Mouse (Mus musculus) ES-E14 (cell line): ENCODE results near the gene Zbtb3. TPM values are rescaled to one million over a fixed set of nuclear protein-coding genes. Genes with fewer than 3 reads are reported as not detected.

Source experiments
- DNase-seq: peaks from one replicate; pipeline ENCODE4 v3.0.0-alpha.2; 2013; ENCODE audit warnings: low read depth, low spot score
- H3K27ac ChIP-seq: 2 replicates; pipeline ENCODE4 v1.5.1; 2012; ENCODE audit warnings: low read depth, mild to moderate bottlenecking, low read length, moderate library complexity, mixed read lengths; ENCODE audit not compliant: poor library complexity, insufficient read depth, severe bottlenecking
- H3K36me3 ChIP-seq: 2 replicates; pipeline ENCODE4 v1.6.1; 2012; ENCODE audit warnings: mild to moderate bottlenecking, low read length, moderate library complexity, mixed read lengths; ENCODE audit not compliant: control insufficient read depth, poor library complexity, insufficient read depth, severe bottlenecking
- H3K4me1 ChIP-seq, 2 experiments: fragments of 150-350 bp in 1 of 2; sonication (generic) in 1 of 2; 2 replicates each; pipeline ENCODE4 v1.6.1; 2012; ENCODE audit warnings: low read length in 2 of 2, mild to moderate bottlenecking in 1 of 2, mixed read lengths in 1 of 2; ENCODE audit not compliant: control insufficient read depth in 2 of 2, insufficient read depth in 2 of 2, poor library complexity in 1 of 2
- H3K4me3 ChIP-seq, 2 experiments: fragments of 150-350 bp in 1 of 2; sonication (generic) in 1 of 2; 2 replicates each; pipeline ENCODE4 v1.5.1; 2012; ENCODE audit warnings: low read length in 2 of 2, low read depth in 1 of 2, mild to moderate bottlenecking in 1 of 2, mixed read lengths in 1 of 2; ENCODE audit not compliant: insufficient read depth in 1 of 2, poor library complexity in 1 of 2, severe bottlenecking in 1 of 2
- H3K9ac ChIP-seq: 2 replicates; pipeline ENCODE4 v1.6.1; 2012; ENCODE audit warnings: low read depth, mild to moderate bottlenecking, low read length, mixed read lengths; ENCODE audit not compliant: poor library complexity, insufficient read depth, severe bottlenecking
- H3K9me3 ChIP-seq: fragments of 150-350 bp; sonication (generic); 2 replicates; pipeline ENCODE4 v1.6.1; 2012; ENCODE audit warnings: low read depth, mild to moderate bottlenecking, low read length; ENCODE audit not compliant: control insufficient read depth, insufficient read depth
- CHD2 ChIP-seq: IDR thresholded peaks from 2 replicates; pipeline ENCODE4 v1.6.1; 2014; ENCODE audit warnings: mild to moderate bottlenecking, low read depth, low read length, inconsistent platforms
- HCFC1 ChIP-seq: IDR thresholded peaks from 2 replicates; pipeline ENCODE4 v1.6.1; 2012; ENCODE audit warnings: low read length, inconsistent platforms, borderline replicate concordance; ENCODE audit not compliant: insufficient read depth
- MAFK ChIP-seq: IDR thresholded peaks from 2 replicates; pipeline ENCODE4 v1.6.1; 2014; ENCODE audit warnings: mild to moderate bottlenecking, low read depth, low read length, inconsistent platforms; ENCODE audit not compliant: insufficient read depth
- ZC3H11A ChIP-seq: IDR thresholded peaks from 2 replicates; pipeline ENCODE4 v1.6.1; 2012; ENCODE audit warnings: low read depth, mild to moderate bottlenecking, inconsistent platforms, low read length, borderline replicate concordance
- ZNF384 ChIP-seq: IDR thresholded peaks from 2 replicates; pipeline ENCODE4 v1.6.1; 2012; ENCODE audit warnings: low read depth, low read length, inconsistent platforms
- in situ Hi-C, 2 experiments: fragments of 600-800 bp; cut with MboI; formaldehyde crosslinking; loops; one replicate each; pipeline ENCODE4 v1.15.1; 2025; ENCODE audit warnings: low sequenced_read_pairs in 2 of 2, inconsistent platforms in 1 of 2; ENCODE audit not compliant: unreplicated experiment in 2 of 2
- total RNA-seq: library from RNA; depleted of rRNA; stranded (reverse); fragments of 300-350 nt; gene quantifications from 2 replicates; pipeline ENCODE4 v1.2.3, GENCODE M21; 2012

Zbtb3 gene
- total RNA-seq, 1 experiment: 3.4 TPM

- peak within 1 kb of the TSS; percentile 64 to 74 for H3K4me3 ChIP-seq
- peak within 1 kb of the TSS; percentile 96 for H3K27ac ChIP-seq
- TF ChIP-seq HCFC1 (peak; percentile 71), ZNF384 (no peak), ZC3H11A (peak; percentile 99)
- peaks cover 10% of the 10 kb centered on the region for H3K36me3 ChIP-seq
- H3K4me1 ChIP-seq: peaks cover 2 to 11% of the 10 kb centered on the region in 2 experiments; a peak in 3 of 4 replicates
- in situ Hi-C loops: no loop called here
- H3K9me3 ChIP-seq: no peaks in the 10 kb centered on the region
- DNase-seq: peak; percentile 78
- peak within 1 kb of the TSS; percentile 90 for H3K9ac ChIP-seq
These were observed 35.0 kb downstream of the Zbtb3 start, which contains the start of gene Bscl2 for GRCm38 (mm10) chr19:8837251-8837791. Gene Bscl2 (plus strand): TSS chr19:8837467.

- peak overlapping the region; percentile 96; the same call in 1 of the 2 replicates for H3K27ac ChIP-seq
- in situ Hi-C loops: no loop called here
- no peaks in the 10 kb centered on the region for H3K9me3 ChIP-seq
- H3K4me1 ChIP-seq: peaks cover 2 to 11% of the 10 kb centered on the region in 2 experiments; a peak in 3 of 4 replicates
- no peak for DNase-seq
- H3K9ac ChIP-seq: peak overlapping the region; percentile 90
- H3K4me3 ChIP-seq: peak overlapping the region; percentile 64 to 74
- no peak for TF ChIP-seq ZC3H11A
- no peak for TF ChIP-seq HCFC1
- no peak for TF ChIP-seq CHD2
- TF ChIP-seq MAFK: no peak
- no peak for TF ChIP-seq ZNF384
- H3K36me3 ChIP-seq: peaks cover 2% of the 10 kb centered on the region
These were observed 35.8 kb downstream of the Zbtb3 start for GRCm38 (mm10) chr19:8838041-8838730.

- Histone ChIP-seq H3K36me3 (peaks cover 1% of the 10 kb centered on the region), H3K9me3 (no peaks in the 10 kb centered on the region), H3K9ac (peak within 1 kb of the TSS; percentile 90), H3K27ac (peak within 1 kb of the TSS; percentile 96; the same call in 1 of the 2 replicates), H3K4me3 (peak within 1 kb of the TSS; percentile 64 to 74), H3K4me1 (peaks cover 2 to 11% of the 10 kb centered on the region in 2 experiments; a peak in 3 of 4 replicates)
- in situ Hi-C loops: no loop called here
- TF ChIP-seq MAFK: peak; percentile 71
- no peak for TF ChIP-seq ZC3H11A
- TF ChIP-seq CHD2: no peak
- TF ChIP-seq ZNF384: no peak
- no peak for TF ChIP-seq HCFC1
- DNase-seq: peak; percentile 57
These were observed 37.0 kb downstream of the Zbtb3 start, which contains the start of gene Gng3 for GRCm38 (mm10) chr19:8839103-8839907. Gene Gng3 (minus strand): TSS chr19:8839194.

DNA sequence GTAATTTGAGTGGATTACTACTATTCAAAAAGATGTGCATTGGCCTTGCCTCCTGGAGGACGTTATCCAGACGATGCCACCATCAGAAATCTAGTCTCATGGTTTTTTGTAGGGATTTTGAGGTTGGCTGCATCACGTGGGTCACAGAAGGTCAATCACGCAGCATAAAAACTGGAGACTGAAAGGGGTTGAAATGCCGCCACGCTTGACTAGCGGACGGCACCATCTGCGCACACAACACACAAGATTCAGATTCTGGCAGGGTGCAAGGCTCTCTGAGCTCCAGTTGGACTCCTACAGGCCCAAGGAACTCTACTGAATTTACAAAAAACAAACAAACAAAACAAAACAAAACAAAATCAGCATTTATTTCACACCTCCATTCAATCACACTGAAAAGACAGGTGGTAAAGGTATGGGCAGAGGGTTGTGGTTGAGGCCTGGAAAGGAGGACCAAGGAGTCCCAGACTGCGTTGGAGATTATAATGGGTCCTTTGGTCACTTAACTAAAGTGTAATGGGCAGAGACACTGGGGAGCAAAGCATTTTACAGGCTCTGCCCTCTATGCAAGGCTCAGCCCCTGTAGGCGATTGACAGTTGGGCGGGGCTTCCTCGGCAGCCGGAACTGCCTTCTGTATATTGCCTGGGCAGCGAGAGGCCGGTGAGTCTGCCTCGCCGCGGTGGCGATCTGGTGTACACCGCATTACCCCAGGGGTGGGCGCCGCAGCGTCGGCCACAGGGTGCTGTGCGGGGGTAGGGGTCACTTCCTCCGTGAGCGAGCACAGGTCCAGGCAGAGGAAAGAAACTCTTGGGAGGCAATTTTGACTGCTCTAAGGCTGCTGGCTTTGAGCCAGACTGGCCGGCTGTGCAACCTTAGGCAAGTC, 37.8 kb downstream of the Zbtb3 start:
- Histone ChIP-seq H3K9me3 (no peaks in the 10 kb centered on the region), H3K27ac (no peak overlapping the region), H3K36me3 (no peaks in the 10 kb centered on the region; the same call in 1 of the 2 replicates), H3K4me1 (peaks cover 2 to 11% of the 10 kb centered on the region in 2 experiments; a peak in 3 of 4 replicates), H3K9ac (peak overlapping the region; percentile 51), H3K4me3 (peak overlapping the region; percentile 63 to 70)
- DNase-seq: no peak
- TF ChIP-seq CHD2 (no peak), ZC3H11A (no peak), MAFK (no peak), HCFC1 (no peak), ZNF384 (no peak)
- in situ Hi-C loops: no loop called here
